Mouse (Mus musculus) MEL (cell line): ENCODE measurements around the gene Cotl1.

Experiments
- CTCF ChIP-seq, 3 experiments: IDR thresholded peaks in 2 of 3; conservative IDR thresholded peaks in 1 of 3; 2 replicates each; pipeline ENCODE4 v1.5.1; 2011 to 2012; ENCODE audit warnings: low read length in 3 of 3, low read depth in 2 of 3, mild to moderate bottlenecking in 2 of 3, improper control_type of control experiment in 1 of 3, inconsistent platforms in 1 of 3, mixed read lengths in 1 of 3, moderate library complexity in 1 of 3; ENCODE audit not compliant: control insufficient read depth in 1 of 3, insufficient read depth in 1 of 3, poor library complexity in 1 of 3, severe bottlenecking in 1 of 3
- EP300 ChIP-seq, 2 experiments: IDR thresholded peaks; 2 replicates each; pipeline ENCODE4 v1.6.1; 2011; ENCODE audit warnings: improper control_type of control experiment in 2 of 2, low read length in 2 of 2, low read depth in 1 of 2, mild to moderate bottlenecking in 1 of 2
- POLR2A ChIP-seq, 2 experiments: IDR thresholded peaks; 2 replicates each; pipeline ENCODE4 v1.6.1; 2011 to 2012; ENCODE audit warnings: low read length in 2 of 2, mild to moderate bottlenecking in 2 of 2, control low read depth in 1 of 2, improper control_type of control experiment in 1 of 2, low read depth in 1 of 2, moderate library complexity in 1 of 2; ENCODE audit not compliant: control insufficient read depth in 1 of 2, insufficient read depth in 1 of 2, poor library complexity in 1 of 2
- ZC3H11A ChIP-seq: IDR thresholded peaks from 2 replicates; pipeline ENCODE4 v1.6.1; 2012; ENCODE audit warnings: low read depth, mild to moderate bottlenecking, inconsistent platforms, low read length, improper control_type of control experiment
- ZNF384 ChIP-seq: IDR thresholded peaks from 2 replicates; pipeline ENCODE4 v1.6.1; 2012; ENCODE audit warnings: low read depth, mild to moderate bottlenecking, inconsistent platforms, low read length, improper control_type of control experiment

GRCm38 (mm10) chr8:119840905-119841411, 614 bp upstream of the Cotl1 start:
- no peak for TF ChIP-seq ZC3H11A
- no peak for TF ChIP-seq EP300 (IDR thresholded peaks at IDR 0.05; ENCODE audit: low read depth in 1 of 2, low read length in 2 of 2)
- TF ChIP-seq CTCF (IDR thresholded peaks at IDR 0.05 in 2 of 3, conservative IDR thresholded peaks at IDR 0.05 in 1 of 3; ENCODE audit: control insufficient read depth in 1 of 3, insufficient read depth in 1 of 3, low read depth in 2 of 3, low read length in 3 of 3, poor library complexity in 1 of 3, severe bottlenecking in 1 of 3), result no peak
- TF ChIP-seq POLR2A (IDR thresholded peaks at IDR 0.05; ENCODE audit: control insufficient read depth in 1 of 2, insufficient read depth in 1 of 2, low read depth in 1 of 2, low read length in 2 of 2, poor library complexity in 1 of 2), result no peak
- TF ChIP-seq ZNF384, result no peak
